Mouse (Mus musculus): ENCODE data around the gene Spns2. TPM values are rescaled to one million over a fixed set of nuclear protein-coding genes. Genes with fewer than 3 reads are reported as not detected.
"Not testable (repeated sequence)": the region's sequence is repeated elsewhere in the genome, so short reads cannot be mapped to it uniquely, and the experiment has no call there.

Gene Spns2
- polyA plus RNA-seq, 1 experiment from 2014 or later, result 4.7 TPM

DNA sequence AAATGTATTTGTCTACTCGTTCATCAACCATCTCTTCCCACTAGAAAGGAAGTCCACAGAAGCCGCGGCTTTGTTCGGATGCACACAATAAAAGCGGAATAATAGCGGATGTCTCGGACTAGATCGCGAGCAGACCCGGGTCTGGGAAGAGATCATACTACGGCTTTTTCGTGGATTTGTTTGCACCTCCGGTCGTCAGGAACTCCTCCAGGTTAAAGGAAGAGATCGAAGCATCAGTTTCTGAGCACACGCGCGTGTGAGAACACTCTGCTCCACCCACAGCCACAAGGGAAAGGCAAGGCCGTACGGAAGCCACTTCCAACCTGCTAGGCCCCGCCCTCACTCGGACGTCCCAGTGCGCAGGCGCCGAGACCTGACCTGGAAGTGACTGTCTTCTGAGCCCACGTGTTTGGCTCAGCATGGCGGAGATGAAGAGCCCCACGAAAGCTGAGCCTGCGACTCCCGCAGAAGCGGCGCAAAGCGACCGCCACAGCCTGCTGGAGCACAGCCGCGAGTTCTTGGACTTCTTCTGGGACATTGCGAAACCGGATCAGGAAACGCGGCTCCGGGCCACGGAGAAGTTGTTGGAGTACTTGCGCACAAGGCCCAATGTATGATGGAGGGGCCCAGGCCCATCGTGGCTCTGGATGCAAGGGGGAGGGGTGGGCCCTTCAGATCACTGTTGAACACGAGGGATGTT lies 48.6 kb downstream of the Spns2 start, which contains the start of gene Mybbp1a:
Mybbp1a (plus strand) TSS at position 391 of the 700 bp plus-strand sequence.
- Histone ChIP-seq H3K27ac (ENCODE audit: low read depth, low read length) (peak within 1 kb of the TSS; percentile 56), H3K36me3 (ENCODE audit: control insufficient read depth, insufficient read depth, low read length) (peaks cover 23% of the 10 kb centered on the region), H3K4me3 (ENCODE audit: low read depth, low read length) (peak within 1 kb of the TSS; percentile 88), H3K9ac (ENCODE audit: low read length) (peak within 1 kb of the TSS; percentile 62), H3K4me2 (peak within 1 kb of the TSS; percentile 91), H3K27me3 (ENCODE audit: control insufficient read depth, insufficient read depth, low read length) (no peaks in the 10 kb centered on the region), H3K9me3 (ENCODE audit: control insufficient read depth, low read length) (no peaks in the 10 kb centered on the region), H3K4me1 (ENCODE audit: control insufficient read depth, insufficient read depth, low read length) (peaks cover 8% of the 10 kb centered on the region)
- peak; percentile 95 for ATAC-seq (ENCODE audit: low FRiP score)
- DNase-seq (ENCODE audit: low spot score, missing footprints), result peak; percentile 100
- WGBS, result under 1% methylated on average over 46 of the region's 46 CpGs

DNA sequence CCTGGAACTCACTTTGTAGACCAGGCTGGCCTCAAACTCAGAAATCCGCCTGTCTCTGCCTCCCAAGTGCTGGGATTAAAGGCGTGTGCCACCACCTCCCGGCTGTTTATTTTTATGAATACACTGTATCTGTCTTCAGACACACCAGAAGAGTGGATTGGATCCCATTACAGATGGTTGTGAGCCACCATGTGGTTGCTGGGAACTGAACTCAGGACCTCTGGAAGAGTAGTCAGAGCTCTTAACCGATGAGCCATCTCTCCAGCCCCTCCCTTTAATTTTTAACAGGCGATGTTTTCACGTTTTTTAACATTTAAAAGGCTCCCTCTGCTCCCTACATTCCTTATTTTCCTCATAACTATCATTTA lies 49.1 kb downstream of the Spns2 start:
- Histone ChIP-seq H3K36me3 (ENCODE audit: control insufficient read depth, insufficient read depth, low read length) (peaks cover 18% of the 10 kb centered on the region), H3K27ac (ENCODE audit: low read depth, low read length) (peak overlapping the region; percentile 56), H3K9ac (ENCODE audit: low read length) (peak overlapping the region; percentile 62), H3K4me3 (ENCODE audit: low read depth, low read length) (peak overlapping the region; percentile 88), H3K4me2 (peak overlapping the region; percentile 91)
- not testable (repeated sequence) for H3K4me1 ChIP-seq (ENCODE audit: control insufficient read depth, insufficient read depth, low read length); DNase-seq (ENCODE audit: low spot score, missing footprints); H3K27me3 ChIP-seq (ENCODE audit: control insufficient read depth, insufficient read depth, low read length); H3K9me3 ChIP-seq (ENCODE audit: control insufficient read depth, low read length)
- 46% methylated on average over 6 of the region's 6 CpGs for WGBS
- ATAC-seq (ENCODE audit: low FRiP score), result peak; percentile 17; the same call in 1 of the 2 replicates

DNA sequence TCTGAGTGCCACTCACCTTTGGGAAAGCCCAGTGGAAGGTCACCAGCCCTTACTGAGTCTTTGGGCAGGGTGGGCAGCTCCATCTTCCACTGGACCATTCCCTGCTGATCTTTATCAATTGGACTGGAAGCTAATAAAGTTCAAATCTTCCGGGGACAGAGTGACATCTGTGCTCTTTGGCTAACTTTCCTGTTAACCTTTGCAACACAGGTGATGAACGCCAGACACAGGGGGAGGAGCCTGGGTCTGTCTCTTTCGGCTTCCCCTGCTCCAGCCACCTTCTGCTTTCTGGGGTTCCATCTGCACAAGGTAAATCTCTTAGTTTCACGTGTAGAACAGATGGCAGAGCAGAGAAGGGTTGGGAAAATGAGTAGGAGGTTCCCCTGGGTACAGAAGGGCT lies 51.3 kb downstream of the Spns2 start:
- Histone ChIP-seq H3K4me3 (ENCODE audit: low read depth, low read length) (no peak overlapping the region), H3K9me3 (ENCODE audit: control insufficient read depth, low read length) (no peaks in the 10 kb centered on the region), H3K27ac (ENCODE audit: low read depth, low read length) (no peak overlapping the region), H3K27me3 (ENCODE audit: control insufficient read depth, insufficient read depth, low read length) (no peaks in the 10 kb centered on the region), H3K4me2 (no peak overlapping the region), H3K4me1 (ENCODE audit: control insufficient read depth, insufficient read depth, low read length) (peaks cover 8% of the 10 kb centered on the region), H3K9ac (ENCODE audit: low read length) (no peak overlapping the region), H3K36me3 (ENCODE audit: control insufficient read depth, insufficient read depth, low read length) (peaks cover 1% of the 10 kb centered on the region; the same call in 1 of the 2 replicates)
- no peak for ATAC-seq (ENCODE audit: low FRiP score)
- DNase-seq (ENCODE audit: low spot score, missing footprints), result no peak
- WGBS, result 74% methylated on average over 4 of the region's 4 CpGs

DNA sequence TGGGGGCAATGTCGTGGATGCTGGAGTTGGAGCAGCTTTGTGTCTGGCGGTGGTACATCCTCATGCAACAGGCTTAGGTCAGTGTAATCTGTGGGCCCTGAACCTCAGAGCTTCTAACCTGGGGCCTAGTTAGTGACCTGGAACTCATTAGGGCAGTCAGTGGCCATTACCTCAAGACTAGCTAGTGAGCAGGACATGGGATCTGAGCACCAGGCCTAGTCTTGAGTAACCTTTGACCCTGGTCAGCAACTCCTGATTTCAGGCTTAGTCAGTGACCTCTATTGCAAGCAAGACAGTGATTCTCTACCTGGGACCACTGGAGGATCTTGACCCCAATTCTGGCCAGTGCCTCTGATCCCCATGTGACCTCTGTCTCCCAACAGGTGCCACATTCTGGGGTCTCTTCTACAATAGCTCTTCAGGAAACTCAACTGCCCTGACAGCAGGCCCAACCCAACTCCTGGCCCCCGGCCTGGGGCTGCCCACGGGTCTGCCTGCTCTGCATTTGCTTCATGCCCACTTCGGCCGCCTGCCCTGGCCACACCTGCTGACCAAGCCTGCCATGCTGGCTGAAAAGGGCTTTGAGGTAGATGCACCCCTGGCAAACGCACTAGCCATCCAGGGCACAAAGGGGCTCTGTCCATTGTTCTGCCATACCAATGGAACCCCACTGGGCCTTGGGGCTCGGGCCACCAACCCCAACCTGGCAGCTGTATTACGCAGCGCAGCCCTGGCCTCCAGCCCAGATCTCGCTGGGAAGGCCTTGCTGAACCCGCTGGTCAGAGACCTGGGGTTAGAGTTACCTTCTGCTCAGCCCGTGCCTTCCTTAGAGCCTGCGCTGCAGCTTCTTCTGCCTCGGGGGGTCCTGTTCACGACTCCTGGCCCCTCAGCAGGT lies 52.7 kb downstream of the Spns2 start:
- Histone ChIP-seq H3K4me2 (no peak overlapping the region), H3K9ac (ENCODE audit: low read length) (no peak overlapping the region), H3K36me3 (ENCODE audit: control insufficient read depth, insufficient read depth, low read length) (no peaks in the 10 kb centered on the region), H3K4me3 (ENCODE audit: low read depth, low read length) (no peak overlapping the region), H3K4me1 (ENCODE audit: control insufficient read depth, insufficient read depth, low read length) (peaks cover 3% of the 10 kb centered on the region), H3K27me3 (ENCODE audit: control insufficient read depth, insufficient read depth, low read length) (no peaks in the 10 kb centered on the region), H3K27ac (ENCODE audit: low read depth, low read length) (no peak overlapping the region), H3K9me3 (ENCODE audit: control insufficient read depth, low read length) (no peaks in the 10 kb centered on the region)
- WGBS, result 85% methylated on average over 16 of the region's 16 CpGs
- no peak for DNase-seq (ENCODE audit: low spot score, missing footprints)
- no peak for ATAC-seq (ENCODE audit: low FRiP score)

DNA sequence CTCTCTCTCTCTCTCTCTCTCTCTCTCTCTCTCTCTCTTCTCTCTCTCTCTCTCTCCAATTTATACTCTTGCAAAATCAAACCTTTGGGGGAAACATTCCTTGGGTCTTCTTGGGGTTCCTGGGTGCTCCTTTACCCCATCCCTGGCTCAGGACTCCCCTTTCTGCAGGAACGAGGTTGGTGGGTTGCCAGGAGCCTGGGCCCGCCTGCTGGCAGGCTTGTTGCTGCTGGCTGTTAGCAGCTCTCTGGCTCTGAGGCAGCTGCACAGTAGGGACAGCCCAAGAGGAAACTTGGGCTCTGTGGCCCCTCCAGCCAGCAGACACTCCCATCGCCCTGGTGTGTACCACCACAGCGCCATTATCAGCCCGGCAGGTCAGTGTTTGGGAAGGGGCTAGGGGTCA lies 53.4 kb downstream of the Spns2 start:
- H3K4me1 ChIP-seq (ENCODE audit: control insufficient read depth, insufficient read depth, low read length), result no peaks in the 10 kb centered on the region
- no peak overlapping the region for H3K27ac ChIP-seq (ENCODE audit: low read depth, low read length)
- no peak overlapping the region for H3K4me3 ChIP-seq (ENCODE audit: low read depth, low read length)
- no peaks in the 10 kb centered on the region for H3K9me3 ChIP-seq (ENCODE audit: control insufficient read depth, low read length)
- no peak overlapping the region for H3K9ac ChIP-seq (ENCODE audit: low read length)
- WGBS, result 72% methylated on average over 5 of the region's 5 CpGs
- H3K36me3 ChIP-seq (ENCODE audit: control insufficient read depth, insufficient read depth, low read length), result no peaks in the 10 kb centered on the region
- ATAC-seq (ENCODE audit: low FRiP score) (no peak), DNase-seq (ENCODE audit: low spot score, missing footprints) (no peak)
- H3K27me3 ChIP-seq (ENCODE audit: control insufficient read depth, insufficient read depth, low read length), result no peaks in the 10 kb centered on the region
- H3K4me2 ChIP-seq, result no peak overlapping the region

DNA sequence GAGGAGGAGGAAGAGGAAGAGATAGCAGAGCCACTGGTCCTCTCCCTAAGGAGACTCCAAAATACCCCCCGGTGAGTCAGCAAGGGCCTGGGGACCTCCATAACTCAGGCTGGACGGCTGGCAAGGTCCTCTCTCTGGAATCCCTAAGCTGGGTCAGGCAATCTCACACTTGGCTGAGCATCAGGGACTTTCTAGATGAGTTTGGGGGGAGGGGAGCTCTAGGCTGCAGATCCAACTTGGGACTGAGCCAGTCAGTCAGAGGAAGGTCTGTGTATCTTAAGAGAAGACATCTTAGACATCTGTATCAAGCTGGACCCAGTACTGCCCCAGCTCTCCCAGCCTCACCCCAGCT lies 54.0 kb downstream of the Spns2 start:
- no peaks in the 10 kb centered on the region for H3K4me1 ChIP-seq (ENCODE audit: control insufficient read depth, insufficient read depth, low read length)
- no peaks in the 10 kb centered on the region for H3K27me3 ChIP-seq (ENCODE audit: control insufficient read depth, insufficient read depth, low read length)
- DNase-seq (ENCODE audit: low spot score, missing footprints) (no peak), ATAC-seq (ENCODE audit: low FRiP score) (no peak)
- H3K4me3 ChIP-seq (ENCODE audit: low read depth, low read length), result no peak overlapping the region
- H3K36me3 ChIP-seq (ENCODE audit: control insufficient read depth, insufficient read depth, low read length), result no peaks in the 10 kb centered on the region
- H3K27ac ChIP-seq (ENCODE audit: low read depth, low read length), result no peak overlapping the region
- H3K4me2 ChIP-seq, result no peak overlapping the region
- H3K9ac ChIP-seq (ENCODE audit: low read length), result no peak overlapping the region
- 51% methylated on average over 2 of the region's 2 CpGs for WGBS
- H3K9me3 ChIP-seq (ENCODE audit: control insufficient read depth, low read length), result no peaks in the 10 kb centered on the region

DNA sequence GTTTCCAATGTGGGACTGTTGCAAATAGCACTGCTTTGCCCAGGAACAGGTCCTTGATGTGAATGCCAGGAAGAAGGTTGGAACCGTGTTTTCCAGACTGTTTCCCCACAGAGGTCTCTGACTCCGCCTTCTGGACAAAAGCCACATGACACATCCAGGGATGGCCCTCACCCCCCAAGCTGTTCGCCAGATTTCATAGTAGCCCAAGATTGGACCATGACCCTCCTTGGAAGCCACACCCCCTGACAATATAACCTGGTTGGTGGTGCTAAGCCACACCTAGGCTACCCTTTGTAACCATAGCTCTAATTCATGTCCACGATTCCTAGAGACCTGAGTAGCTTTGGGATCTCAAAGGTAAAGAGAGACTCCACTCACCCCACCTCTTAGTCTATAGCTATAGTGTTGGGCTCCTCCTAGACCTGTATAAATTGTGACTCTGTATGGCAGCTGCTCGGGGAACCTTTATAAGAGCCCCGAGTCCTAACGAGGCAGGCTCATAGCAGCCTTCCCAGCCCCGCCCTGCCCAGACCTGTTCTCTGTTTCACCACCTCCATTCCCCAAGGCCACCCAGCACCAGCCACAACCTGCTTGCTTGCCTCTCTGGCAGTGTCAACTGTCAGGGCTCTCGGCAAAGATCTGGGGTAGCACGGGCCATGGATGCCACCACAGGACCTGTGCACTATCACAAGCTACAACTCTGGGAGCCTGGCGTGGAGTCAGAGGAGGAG lies 54.6 kb downstream of the Spns2 start, which contains the start of gene Ggt6:
Ggt6 (plus strand) TSS at position 564 of the 731 bp plus-strand sequence.
- ATAC-seq (ENCODE audit: low FRiP score) (no peak), DNase-seq (ENCODE audit: low spot score, missing footprints) (no peak)
- WGBS, result 78% methylated on average over 11 of the region's 11 CpGs
- Histone ChIP-seq H3K9ac (ENCODE audit: low read length) (no peak within 1 kb of the TSS), H3K4me3 (ENCODE audit: low read depth, low read length) (no peak within 1 kb of the TSS), H3K36me3 (ENCODE audit: control insufficient read depth, insufficient read depth, low read length) (no peaks in the 10 kb centered on the region), H3K4me2 (no peak within 1 kb of the TSS), H3K27me3 (ENCODE audit: control insufficient read depth, insufficient read depth, low read length) (no peaks in the 10 kb centered on the region), H3K9me3 (ENCODE audit: control insufficient read depth, low read length) (no peaks in the 10 kb centered on the region), H3K4me1 (ENCODE audit: control insufficient read depth, insufficient read depth, low read length) (no peaks in the 10 kb centered on the region), H3K27ac (ENCODE audit: low read depth, low read length) (no peak within 1 kb of the TSS)

DNA sequence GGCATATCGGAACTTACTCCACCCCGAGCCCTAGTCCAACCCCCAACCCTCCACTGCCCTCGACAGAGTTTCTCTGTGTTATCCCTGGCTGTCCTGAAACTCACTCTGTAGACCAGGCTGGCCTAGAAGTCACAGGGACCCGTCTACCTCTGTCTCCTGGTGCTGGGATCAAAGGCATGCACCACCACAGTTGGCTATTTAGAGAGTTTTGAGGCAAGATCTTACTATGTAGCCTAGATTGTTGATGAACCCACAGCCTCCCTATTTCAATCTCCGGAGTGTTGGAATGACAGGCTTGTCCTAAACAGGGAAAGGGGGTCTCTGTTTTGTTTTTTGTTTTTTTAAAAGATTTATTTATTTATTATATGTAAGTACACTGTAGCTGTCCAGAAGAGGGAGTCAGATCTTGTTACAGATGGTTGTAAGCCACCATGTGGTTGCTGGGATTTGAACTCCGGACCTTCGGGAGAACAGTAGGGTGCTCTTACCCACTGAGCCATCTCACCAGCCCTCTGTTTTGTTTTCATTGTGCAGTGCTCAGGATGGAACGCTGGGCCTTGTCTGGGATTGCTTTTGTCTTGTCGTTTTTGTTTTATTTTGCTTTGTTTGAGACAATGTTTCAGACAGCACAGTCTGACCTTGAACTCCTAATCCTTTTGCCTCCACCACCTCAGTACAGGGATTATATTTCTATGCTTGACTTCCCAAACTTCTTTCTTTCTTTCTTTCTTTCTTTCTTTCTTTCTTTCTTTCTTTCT lies 59.2 kb downstream of the Spns2 start:
- not testable (repeated sequence) for H3K9ac ChIP-seq (ENCODE audit: low read length); H3K9me3 ChIP-seq (ENCODE audit: control insufficient read depth, low read length); ATAC-seq (ENCODE audit: low FRiP score); H3K27me3 ChIP-seq (ENCODE audit: control insufficient read depth, insufficient read depth, low read length); H3K4me2 ChIP-seq; H3K4me1 ChIP-seq (ENCODE audit: control insufficient read depth, insufficient read depth, low read length); H3K4me3 ChIP-seq (ENCODE audit: low read depth, low read length); H3K36me3 ChIP-seq (ENCODE audit: control insufficient read depth, insufficient read depth, low read length); H3K27ac ChIP-seq (ENCODE audit: low read depth, low read length)
- DNase-seq (ENCODE audit: low spot score, missing footprints), result peak; percentile 80
- 62% methylated on average over 9 of the region's 9 CpGs for WGBS
